Mouse (Mus musculus): ENCODE data around the gene Snrnp70. TPM values are rescaled to one million over a fixed set of nuclear protein-coding genes. Genes with fewer than 3 reads are reported as not detected.
A peak's percentile ranks its signal among the peaks of the same experiment; 100 is the strongest.

Snrnp70 gene
- polyA plus RNA-seq (2015; fragmentation: Nextera tagmentation; extraction: Ambion mirVana), result 157 and 186 TPM in 2 replicates

GRCm38 (mm10) chr7:45395578-45396336, at the start of gene Snrnp70:
Gene Snrnp70, minus strand, starts transcription at chr7:45395742.
- ATAC-seq, result peak; percentile 96
- H3K27ac ChIP-seq (ENCODE audit: low read length), result peak within 1 kb of the TSS; percentile 91

GRCm38 (mm10) chr7:45443526-45444420, 48.2 kb upstream of the Snrnp70 start:
- ATAC-seq, result no peak
- no peaks in the 10 kb centered on the region for H3K4me1 ChIP-seq (ENCODE audit: control insufficient read depth, insufficient read depth, low read length)
- 92% methylated on average over 22 of the region's 22 CpGs for WGBS
- H3K9ac ChIP-seq (ENCODE audit: low read depth, low read length), result no peak overlapping the region
- H3K36me3 ChIP-seq (ENCODE audit: control insufficient read depth, insufficient read depth, low read length), result peaks cover 7% of the 10 kb centered on the region
- no peaks in the 10 kb centered on the region for H3K27me3 ChIP-seq (ENCODE audit: control insufficient read depth, insufficient read depth, low read depth, low read length)
- no peak overlapping the region for H3K27ac ChIP-seq (ENCODE audit: low read length)
- no peak overlapping the region for H3K4me3 ChIP-seq (ENCODE audit: low read depth, low read length)
- H3K9me3 ChIP-seq (replicated peaks; ENCODE audit: control insufficient read depth, low read length, poor library complexity, severe bottlenecking), result no peaks in the 10 kb centered on the region
- no peak overlapping the region for H3K4me2 ChIP-seq (ENCODE audit: low read length)

More at GRCm38 (mm10) chr7:45395578-45396336, at the start of gene Snrnp70:
- Histone ChIP-seq H3K27me3 (ENCODE audit: control insufficient read depth, insufficient read depth, low read depth, low read length) (no peaks in the 10 kb centered on the region), H3K4me3 (ENCODE audit: low read depth, low read length) (peak within 1 kb of the TSS; percentile 48), H3K4me2 (ENCODE audit: low read length) (peak within 1 kb of the TSS; percentile 92), H3K36me3 (ENCODE audit: control insufficient read depth, insufficient read depth, low read length) (peaks cover 6% of the 10 kb centered on the region; the same call in 1 of the 2 replicates), H3K4me1 (ENCODE audit: control insufficient read depth, insufficient read depth, low read length) (peaks cover 20% of the 10 kb centered on the region), H3K9ac (ENCODE audit: low read depth, low read length) (peak within 1 kb of the TSS; percentile 69), H3K9me3 (replicated peaks; ENCODE audit: control insufficient read depth, low read length, poor library complexity, severe bottlenecking) (no peaks in the 10 kb centered on the region)
- WGBS, result under 1% methylated on average over 60 of the region's 60 CpGs

- WGBS, result 26% methylated on average over 19 of the region's 19 CpGs
- H3K4me2 ChIP-seq (ENCODE audit: low read length), result peak within 1 kb of the TSS; percentile 27; the same call in 1 of the 2 replicates
- no peak within 1 kb of the TSS for H3K9ac ChIP-seq (ENCODE audit: low read depth, low read length)
- no peaks in the 10 kb centered on the region for H3K27me3 ChIP-seq (ENCODE audit: control insufficient read depth, insufficient read depth, low read depth, low read length)
- H3K36me3 ChIP-seq (ENCODE audit: control insufficient read depth, insufficient read depth, low read length), result peaks cover 2% of the 10 kb centered on the region
- ATAC-seq, result no peak
- peaks cover 28% of the 10 kb centered on the region for H3K4me1 ChIP-seq (ENCODE audit: control insufficient read depth, insufficient read depth, low read length)
- H3K4me3 ChIP-seq (ENCODE audit: low read depth, low read length), result no peak within 1 kb of the TSS
- H3K9me3 ChIP-seq (replicated peaks; ENCODE audit: control insufficient read depth, low read length, poor library complexity, severe bottlenecking), result no peaks in the 10 kb centered on the region
- H3K27ac ChIP-seq (ENCODE audit: low read length), result no peak within 1 kb of the TSS
Measured at GRCm38 (mm10) chr7:45437521-45438276, 42.2 kb upstream of the Snrnp70 start, which contains the start of gene Ruvbl2. Gene Ruvbl2, minus strand, starts transcription at chr7:45438096.

- Histone ChIP-seq H3K27me3 (ENCODE audit: control insufficient read depth, insufficient read depth, low read depth, low read length) (no peaks in the 10 kb centered on the region), H3K36me3 (ENCODE audit: control insufficient read depth, insufficient read depth, low read length) (peaks cover 2% of the 10 kb centered on the region), H3K27ac (ENCODE audit: low read length) (no peak overlapping the region), H3K9ac (ENCODE audit: low read depth, low read length) (no peak overlapping the region), H3K4me3 (ENCODE audit: low read depth, low read length) (no peak overlapping the region), H3K4me1 (ENCODE audit: control insufficient read depth, insufficient read depth, low read length) (peaks cover 30% of the 10 kb centered on the region), H3K4me2 (ENCODE audit: low read length) (no peak overlapping the region), H3K9me3 (replicated peaks; ENCODE audit: control insufficient read depth, low read length, poor library complexity, severe bottlenecking) (no peaks in the 10 kb centered on the region)
- no peak for ATAC-seq
- 28% methylated on average over 6 of the region's 6 CpGs for WGBS
Measured at GRCm38 (mm10) chr7:45437046-45437445, 41.5 kb upstream of the Snrnp70 start.

- 90% methylated on average over 5 of the region's 5 CpGs for WGBS
- H3K9ac ChIP-seq (ENCODE audit: low read depth, low read length), result no peak overlapping the region
- no peaks in the 10 kb centered on the region for H3K27me3 ChIP-seq (ENCODE audit: control insufficient read depth, insufficient read depth, low read depth, low read length)
- H3K9me3 ChIP-seq (replicated peaks; ENCODE audit: control insufficient read depth, low read length, poor library complexity, severe bottlenecking), result no peaks in the 10 kb centered on the region
- H3K27ac ChIP-seq (ENCODE audit: low read length), result no peak overlapping the region
- H3K4me1 ChIP-seq (ENCODE audit: control insufficient read depth, insufficient read depth, low read length), result peaks cover 30% of the 10 kb centered on the region
- H3K4me3 ChIP-seq (ENCODE audit: low read depth, low read length), result no peak overlapping the region
- no peak for ATAC-seq
- peaks cover 2% of the 10 kb centered on the region for H3K36me3 ChIP-seq (ENCODE audit: control insufficient read depth, insufficient read depth, low read length)
- no peak overlapping the region for H3K4me2 ChIP-seq (ENCODE audit: low read length)
Measured at GRCm38 (mm10) chr7:45436444-45436843, 40.9 kb upstream of the Snrnp70 start.

GRCm38 (mm10) chr7:45435038-45435437, 39.5 kb upstream of the Snrnp70 start:
- Histone ChIP-seq H3K27ac (ENCODE audit: low read length) (peak overlapping the region; percentile 66), H3K9me3 (replicated peaks; ENCODE audit: control insufficient read depth, low read length, poor library complexity, severe bottlenecking) (no peaks in the 10 kb centered on the region), H3K4me2 (ENCODE audit: low read length) (peak overlapping the region; percentile 88), H3K4me1 (ENCODE audit: control insufficient read depth, insufficient read depth, low read length) (peaks cover 30% of the 10 kb centered on the region), H3K36me3 (ENCODE audit: control insufficient read depth, insufficient read depth, low read length) (no peaks in the 10 kb centered on the region; the same call in 1 of the 2 replicates), H3K9ac (ENCODE audit: low read depth, low read length) (peak overlapping the region; percentile 80), H3K4me3 (ENCODE audit: low read depth, low read length) (peak overlapping the region; percentile 61), H3K27me3 (ENCODE audit: control insufficient read depth, insufficient read depth, low read depth, low read length) (no peaks in the 10 kb centered on the region)
- 2% methylated on average over 16 of the region's 16 CpGs for WGBS
- peak; percentile 36 for ATAC-seq

- peak; percentile 97 for ATAC-seq
- H3K27me3 ChIP-seq (ENCODE audit: control insufficient read depth, insufficient read depth, low read depth, low read length), result no peaks in the 10 kb centered on the region
- H3K4me1 ChIP-seq (ENCODE audit: control insufficient read depth, insufficient read depth, low read length), result peaks cover 30% of the 10 kb centered on the region
- peak within 1 kb of the TSS; percentile 87 for H3K27ac ChIP-seq (ENCODE audit: low read length)
- H3K36me3 ChIP-seq (ENCODE audit: control insufficient read depth, insufficient read depth, low read length), result peaks cover 5% of the 10 kb centered on the region; the same call in 1 of the 2 replicates
- H3K9ac ChIP-seq (ENCODE audit: low read depth, low read length), result peak within 1 kb of the TSS; percentile 85
- WGBS, result under 1% methylated on average over 44 of the region's 45 CpGs
- H3K9me3 ChIP-seq (replicated peaks; ENCODE audit: control insufficient read depth, low read length, poor library complexity, severe bottlenecking), result no peaks in the 10 kb centered on the region
- H3K4me2 ChIP-seq (ENCODE audit: low read length), result peak within 1 kb of the TSS; percentile 90
- peak within 1 kb of the TSS; percentile 87 for H3K4me3 ChIP-seq (ENCODE audit: low read depth, low read length)
Measured at GRCm38 (mm10) chr7:45434203-45435015, 38.9 kb upstream of the Snrnp70 start, which contains the start of gene Gys1. Gene Gys1, plus strand, starts transcription at chr7:45434844.

GRCm38 (mm10) chr7:45433835-45434202, 38.3 kb upstream of the Snrnp70 start:
- Histone ChIP-seq H3K9ac (ENCODE audit: low read depth, low read length) (peak overlapping the region; percentile 85), H3K4me3 (ENCODE audit: low read depth, low read length) (peak overlapping the region; percentile 87), H3K4me2 (ENCODE audit: low read length) (peak overlapping the region; percentile 90), H3K4me1 (ENCODE audit: control insufficient read depth, insufficient read depth, low read length) (peaks cover 30% of the 10 kb centered on the region), H3K27me3 (ENCODE audit: control insufficient read depth, insufficient read depth, low read depth, low read length) (no peaks in the 10 kb centered on the region), H3K9me3 (replicated peaks; ENCODE audit: control insufficient read depth, low read length, poor library complexity, severe bottlenecking) (no peaks in the 10 kb centered on the region), H3K36me3 (ENCODE audit: control insufficient read depth, insufficient read depth, low read length) (peaks cover 10% of the 10 kb centered on the region; the same call in 1 of the 2 replicates), H3K27ac (ENCODE audit: low read length) (peak overlapping the region; percentile 87)
- WGBS, result 2% methylated on average over 7 of the region's 7 CpGs
- ATAC-seq, result no peak; the same call in none of the 2 replicates

All from midbrain, embryonic 16.5 days (tissue).